Mouse (Mus musculus) stomach, embryonic 15.5 days (tissue): ENCODE results near the gene Pafah1b3. TPM values are rescaled to one million over a fixed set of nuclear protein-coding genes. Genes with fewer than 3 reads are reported as not detected.

Experiments
- ATAC-seq: fragments of 200-750 bp; cut with Nextera tagmentation; 2 replicates; pipeline ENCODE4 v1.8.0; 2017; ENCODE audit warnings: low read depth, moderate number of reproducible peaks, moderate TSS enrichment; ENCODE audit not compliant: insufficient read depth, low FRiP score
- H3K27ac ChIP-seq: fragments of 300-500 bp; sonication (generic); 2 replicates; pipeline ENCODE4 v1.5.1; 2015; ENCODE audit warnings: mild to moderate bottlenecking, inconsistent platforms
- H3K27me3 ChIP-seq: fragments of 300-500 bp; sonication (generic); replicated peaks from 2 replicates; pipeline ENCODE4 v1.6.1; 2015; ENCODE audit warnings: inconsistent platforms
- H3K36me3 ChIP-seq: fragments of 300-500 bp; sonication (generic); 2 replicates; pipeline ENCODE4 v1.6.1; 2015; ENCODE audit warnings: inconsistent platforms
- H3K4me1 ChIP-seq: fragments of 300-500 bp; sonication (generic); 2 replicates; pipeline ENCODE4 v1.6.1; 2015; ENCODE audit warnings: inconsistent platforms
- H3K4me2 ChIP-seq: fragments of 300-500 bp; sonication (generic); 2 replicates; pipeline ENCODE4 v1.6.1; 2015; ENCODE audit warnings: mild to moderate bottlenecking, inconsistent platforms
- H3K4me3 ChIP-seq: fragments of 300-500 bp; sonication (generic); replicated peaks from 2 replicates; pipeline ENCODE4 v1.5.1; 2015; ENCODE audit warnings: inconsistent platforms
- H3K9ac ChIP-seq: fragments of 300-500 bp; sonication (generic); 2 replicates; pipeline ENCODE4 v1.6.1; 2015; ENCODE audit warnings: inconsistent platforms
- H3K9me3 ChIP-seq: fragments of 300-500 bp; sonication (generic); 2 replicates; pipeline ENCODE4 v1.6.1; 2016; ENCODE audit warnings: inconsistent platforms
- WGBS: fragments of 180-500 bp; shearing (Covaris S2); methylation state at CpG from one replicate; pipeline ENCODE4 v1.1.7; 2015; 5-methylcytosine and 5-hydroxymethylcytosine counted together
- polyA plus RNA-seq: library from polyadenylated mRNA; unstranded; fragments of >200 nt; fragmentation: Nextera tagmentation; extraction: Ambion mirVana; gene quantifications from 2 replicates; pipeline ENCODE4 v1.2.1, GENCODE M21; 2015

Gene Pafah1b3
- polyA plus RNA-seq, 1 experiment from 2014 or later = 201 TPM

GRCm38 (mm10) chr7:25316532-25317445 is 19.0 kb upstream of the Pafah1b3 start, which contains the start of gene Megf8:
Gene Megf8 (plus strand): TSS chr7:25317164.
- Histone ChIP-seq H3K4me1 (peaks cover 36% of the 10 kb centered on the region), H3K27ac (peak within 1 kb of the TSS; percentile 87)
- peak; percentile 97 for ATAC-seq

GRCm38 (mm10) chr7:25315306-25316041 is 17.7 kb upstream of the Pafah1b3 start:
- Histone ChIP-seq H3K9me3 (no peaks in the 10 kb centered on the region), H3K4me3 (peak overlapping the region; percentile 67), H3K9ac (no peak overlapping the region), H3K27ac (no peak overlapping the region), H3K27me3 (peaks cover 51% of the 10 kb centered on the region), H3K4me2 (peak overlapping the region; percentile 87), H3K4me1 (peaks cover 31% of the 10 kb centered on the region), H3K36me3 (no peaks in the 10 kb centered on the region)
- ATAC-seq = no peak
- WGBS = 2% methylated on average over 69 of the region's 69 CpGs

More at GRCm38 (mm10) chr7:25316532-25317445, 19.0 kb upstream of the Pafah1b3 start, which contains the start of gene Megf8:
- Histone ChIP-seq H3K9me3 (no peaks in the 10 kb centered on the region), H3K4me2 (peak within 1 kb of the TSS; percentile 98), H3K9ac (peak within 1 kb of the TSS; percentile 65), H3K36me3 (no peaks in the 10 kb centered on the region), H3K4me3 (peak within 1 kb of the TSS; percentile 67), H3K27me3 (peaks cover 42% of the 10 kb centered on the region)
- under 1% methylated on average over 52 of the region's 52 CpGs for whole genome bisulfite sequencing

- 4% methylated on average over 49 of the region's 51 CpGs for WGBS
- H3K4me2 ChIP-seq = peak overlapping the region; percentile 87
- H3K36me3 ChIP-seq = no peaks in the 10 kb centered on the region
- H3K9ac ChIP-seq = no peak overlapping the region
- no peaks in the 10 kb centered on the region for H3K9me3 ChIP-seq
- no peak for ATAC-seq
- H3K27me3 ChIP-seq = peaks cover 51% of the 10 kb centered on the region
- peaks cover 31% of the 10 kb centered on the region for H3K4me1 ChIP-seq
- H3K27ac ChIP-seq = no peak overlapping the region
- peak overlapping the region; percentile 67 for H3K4me3 ChIP-seq
Measured at GRCm38 (mm10) chr7:25314606-25315305, 17.0 kb upstream of the Pafah1b3 start.

GRCm38 (mm10) chr7:25313325-25313724 is 15.5 kb upstream of the Pafah1b3 start:
- Histone ChIP-seq H3K27me3 (peaks cover 51% of the 10 kb centered on the region), H3K27ac (no peak overlapping the region), H3K4me1 (peaks cover 31% of the 10 kb centered on the region), H3K4me3 (no peak overlapping the region), H3K4me2 (no peak overlapping the region), H3K9me3 (no peaks in the 10 kb centered on the region), H3K9ac (no peak overlapping the region), H3K36me3 (no peaks in the 10 kb centered on the region)
- ATAC-seq = no peak
- WGBS = 40% methylated on average over 7 of the region's 7 CpGs

GRCm38 (mm10) chr7:25311193-25311592 is 13.4 kb upstream of the Pafah1b3 start:
- Histone ChIP-seq H3K9ac (no peak overlapping the region), H3K9me3 (no peaks in the 10 kb centered on the region), H3K4me3 (no peak overlapping the region), H3K27me3 (peaks cover 63% of the 10 kb centered on the region), H3K4me1 (peaks cover 20% of the 10 kb centered on the region), H3K36me3 (no peaks in the 10 kb centered on the region), H3K27ac (no peak overlapping the region), H3K4me2 (no peak overlapping the region)
- 70% methylated on average over 11 of the region's 11 CpGs for WGBS
- no peak for ATAC-seq

- WGBS = 84% methylated on average over 9 of the region's 9 CpGs
Measured at GRCm38 (mm10) chr7:25309425-25309824, 11.6 kb upstream of the Pafah1b3 start.

GRCm38 (mm10) chr7:25308702-25309318 is 11.0 kb upstream of the Pafah1b3 start:
- WGBS = 51% methylated on average over 17 of the region's 17 CpGs
- Histone ChIP-seq H3K27me3 (peaks cover 45% of the 10 kb centered on the region), H3K27ac (no peak overlapping the region), H3K4me2 (no peak overlapping the region), H3K4me1 (peaks cover 9% of the 10 kb centered on the region; the same call in 1 of the 2 replicates), H3K36me3 (no peaks in the 10 kb centered on the region), H3K9me3 (no peaks in the 10 kb centered on the region), H3K4me3 (no peak overlapping the region), H3K9ac (no peak overlapping the region)
- ATAC-seq = no peak

More at GRCm38 (mm10) chr7:25309425-25309824, 11.6 kb upstream of the Pafah1b3 start:
- no peaks in the 10 kb centered on the region for H3K36me3 ChIP-seq
- no peak overlapping the region for H3K9ac ChIP-seq
- peaks cover 52% of the 10 kb centered on the region for H3K27me3 ChIP-seq
- no peak overlapping the region for H3K4me2 ChIP-seq
- H3K27ac ChIP-seq = no peak overlapping the region
- peaks cover 10% of the 10 kb centered on the region; the same call in 1 of the 2 replicates for H3K4me1 ChIP-seq
- no peak overlapping the region for H3K4me3 ChIP-seq
- no peaks in the 10 kb centered on the region for H3K9me3 ChIP-seq
- 0 out of 2 replicates have a peak, but pooled peaks have one; percentile 8 for ATAC-seq

- H3K4me3 ChIP-seq = no peak overlapping the region
- ATAC-seq = no peak
- H3K9me3 ChIP-seq = no peaks in the 10 kb centered on the region
- no peak overlapping the region for H3K4me2 ChIP-seq
- H3K36me3 ChIP-seq = no peaks in the 10 kb centered on the region
- H3K4me1 ChIP-seq = peaks cover 9% of the 10 kb centered on the region; the same call in 1 of the 2 replicates
- H3K27me3 ChIP-seq = peaks cover 23% of the 10 kb centered on the region
- H3K9ac ChIP-seq = no peak overlapping the region
- WGBS = 41% methylated on average over 2 of the region's 2 CpGs
- no peak overlapping the region for H3K27ac ChIP-seq
Measured at GRCm38 (mm10) chr7:25306614-25306996, 8.8 kb upstream of the Pafah1b3 start.

GRCm38 (mm10) chr7:25305956-25306613 is 8.3 kb upstream of the Pafah1b3 start, which contains the start of gene Tmem145:
Gene Tmem145 (plus strand): TSS chr7:25306106.
- H3K4me3 ChIP-seq = peak within 1 kb of the TSS; percentile 53
- H3K27me3 ChIP-seq = peaks cover 18% of the 10 kb centered on the region
- H3K36me3 ChIP-seq = no peaks in the 10 kb centered on the region
- peak within 1 kb of the TSS; percentile 96 for H3K4me2 ChIP-seq
- WGBS = 0% methylated on average over 47 of the region's 47 CpGs
- peaks cover 9% of the 10 kb centered on the region; the same call in 1 of the 2 replicates for H3K4me1 ChIP-seq
- no peak within 1 kb of the TSS for H3K9ac ChIP-seq
- ATAC-seq = peak; percentile 69; the same call in 1 of the 2 replicates
- no peaks in the 10 kb centered on the region for H3K9me3 ChIP-seq
- no peak within 1 kb of the TSS for H3K27ac ChIP-seq

- ATAC-seq = no peak
- Histone ChIP-seq H3K4me1 (peaks cover 9% of the 10 kb centered on the region; the same call in 1 of the 2 replicates), H3K9me3 (no peaks in the 10 kb centered on the region), H3K27ac (no peak overlapping the region), H3K27me3 (peaks cover 17% of the 10 kb centered on the region), H3K36me3 (no peaks in the 10 kb centered on the region), H3K4me3 (peak overlapping the region; percentile 53), H3K9ac (no peak overlapping the region), H3K4me2 (peak overlapping the region; percentile 96)
- WGBS = 0% methylated on average over 2 of the region's 2 CpGs
Measured at GRCm38 (mm10) chr7:25305481-25305880, 7.7 kb upstream of the Pafah1b3 start.
